In the genomic region with DNA sequence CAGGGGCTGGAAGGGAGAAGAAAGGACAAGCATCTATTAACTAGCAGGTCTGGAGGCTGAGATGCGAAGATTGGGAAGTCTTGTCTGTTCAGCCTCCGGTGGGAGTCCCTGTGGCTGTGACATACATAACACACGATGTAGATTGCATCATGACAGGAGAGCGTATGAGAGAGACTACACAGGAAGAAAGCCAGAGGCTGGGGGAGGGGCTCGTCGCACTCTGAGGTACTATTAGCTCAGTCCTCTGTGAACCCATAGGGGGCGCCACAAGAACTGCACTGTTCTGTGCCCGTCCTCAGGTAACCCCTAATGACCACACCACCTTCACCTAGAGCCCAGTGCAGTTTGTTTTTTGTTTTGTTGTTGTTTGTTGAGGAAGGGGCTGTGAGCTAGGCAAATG, we compare ENCODE assay signal across 11 mouse cellular contexts.
DNase-seq lines count a peak whose midpoint lies in the region; ATAC-seq and TF ChIP-seq lines count a peak whose summit lies in the region.
"Had no signal": no experiment of that assay in that cellular context is flagged by ENCODE, and none has a peak within 500 bp of the region (broad histone marks: within the 10 kb centered on the region; RNA-seq: fewer than 3 reads in every experiment).

No protein-coding gene starts in this region.

- no peak overlapping the region for H3K27ac ChIP-seq in forebrain, postnatal 0 days (ENCODE audit: low read depth, low read length)
- H3K27ac ChIP-seq in forebrain, embryonic 13.5 days: no peak overlapping the region
- no peak overlapping the region for H3K27ac ChIP-seq in liver, embryonic 12.5 days
- H3K27ac ChIP-seq in hindbrain, embryonic 10.5 days: no peak overlapping the region
- no peak overlapping the region for H3K27ac ChIP-seq in forebrain, embryonic 11.5 days (ENCODE audit: low read depth, low read length)
- H3K27ac ChIP-seq: forebrain, embryonic 10.5 days; intestine, embryonic 15.5 days had no signal

- H3K4me2 ChIP-seq in forebrain, postnatal 0 days (ENCODE audit: low read depth): no peak overlapping the region
- H3K4me2 ChIP-seq in forebrain, embryonic 13.5 days: no peak overlapping the region
- H3K4me2 ChIP-seq in liver, embryonic 12.5 days: no peak overlapping the region
- no peak overlapping the region for H3K4me2 ChIP-seq in forebrain, embryonic 11.5 days (ENCODE audit: low read depth, low read length, severe bottlenecking)
- H3K4me2 ChIP-seq: intestine, embryonic 15.5 days had no signal

- DNase-seq in forebrain, postnatal 0 days: no peak
- peak; percentile 16 for DNase-seq in retina, embryonic 14.5 days (ENCODE audit: low spot score)
- DNase-seq in retina, postnatal 1 day: no peak
- DNase-seq in thymus, postnatal 4 days: peak; percentile 89
- DNase-seq in hindbrain, embryonic 10.5 days (ENCODE audit: low spot score): no peak
- no peak for DNase-seq in forebrain, embryonic 11.5 days (ENCODE audit: low spot score)

- no peak for ATAC-seq in forebrain, postnatal 0 days
- ATAC-seq in forebrain, embryonic 13.5 days: no peak
- ATAC-seq in liver, embryonic 12.5 days: 0 out of 2 replicates have a peak, but pooled peaks have one; percentile 18
- no peak for ATAC-seq in forebrain, embryonic 11.5 days (replicated peaks; ENCODE audit: low FRiP score)
- ATAC-seq: intestine, embryonic 15.5 days had no signal

- H3K4me3 ChIP-seq in forebrain, postnatal 0 days (ENCODE audit: low read depth, low read length): no peak overlapping the region
- H3K4me3 ChIP-seq in forebrain, embryonic 13.5 days: no peak overlapping the region
- no peak overlapping the region for H3K4me3 ChIP-seq in liver, embryonic 12.5 days
- H3K4me3 ChIP-seq in hindbrain, embryonic 10.5 days: no peak overlapping the region
- H3K4me3 ChIP-seq in forebrain, embryonic 11.5 days (ENCODE audit: low read depth, low read length): no peak overlapping the region
- H3K4me3 ChIP-seq: forebrain, embryonic 10.5 days; intestine, embryonic 15.5 days; limb, embryonic 13.5 days had no signal

- WGBS in forebrain, postnatal 0 days: 69% methylated on average over 8 of the region's 8 CpGs
- 68% methylated on average over 8 of the region's 8 CpGs for WGBS in forebrain, embryonic 13.5 days
- WGBS in liver, embryonic 12.5 days (ENCODE audit: insufficient replicate concordance): 38% methylated on average over 8 of the region's 8 CpGs
- WGBS in hindbrain, embryonic 10.5 days: 74% methylated on average over 8 of the region's 8 CpGs
- 73% methylated on average over 8 of the region's 8 CpGs for WGBS in forebrain, embryonic 11.5 days

- H3K36me3 ChIP-seq in forebrain, postnatal 0 days (ENCODE audit: insufficient read depth): no peaks in the 10 kb centered on the region
- no peaks in the 10 kb centered on the region for H3K36me3 ChIP-seq in forebrain, embryonic 13.5 days (ENCODE audit: poor library complexity, severe bottlenecking)
- H3K36me3 ChIP-seq in liver, embryonic 12.5 days: no peaks in the 10 kb centered on the region
- H3K36me3 ChIP-seq in hindbrain, embryonic 10.5 days: no peaks in the 10 kb centered on the region
- no peaks in the 10 kb centered on the region for H3K36me3 ChIP-seq in forebrain, embryonic 11.5 days (ENCODE audit: control insufficient read depth, insufficient read depth, low read length)
- H3K36me3 ChIP-seq: forebrain, embryonic 10.5 days; intestine, embryonic 15.5 days; limb, embryonic 13.5 days had no signal

- H3K9ac ChIP-seq in forebrain, postnatal 0 days: no peak overlapping the region
- H3K9ac ChIP-seq in forebrain, embryonic 13.5 days: no peak overlapping the region
- no peak overlapping the region for H3K9ac ChIP-seq in liver, embryonic 12.5 days
- H3K9ac ChIP-seq in forebrain, embryonic 11.5 days (ENCODE audit: low read length): no peak overlapping the region
- H3K9ac ChIP-seq: intestine, embryonic 15.5 days; limb, embryonic 13.5 days had no signal

- TF ChIP-seq CTCF in forebrain, postnatal 0 days (IDR thresholded peaks at IDR 0.05; ENCODE audit: low read depth): 0 out of 2 replicates have a peak, but pooled peaks have one; percentile 11

- H3K4me1 ChIP-seq in forebrain, postnatal 0 days (ENCODE audit: insufficient read depth): no peaks in the 10 kb centered on the region
- H3K4me1 ChIP-seq in forebrain, embryonic 13.5 days: peaks cover 3% of the 10 kb centered on the region
- no peaks in the 10 kb centered on the region for H3K4me1 ChIP-seq in liver, embryonic 12.5 days
- H3K4me1 ChIP-seq in hindbrain, embryonic 10.5 days (replicated peaks): peaks cover 9% of the 10 kb centered on the region; the same call in 1 of the 2 replicates
- 0 out of 2 replicates have a peak, but pooled peaks cover 2% of the 10 kb centered on the region for H3K4me1 ChIP-seq in forebrain, embryonic 11.5 days (replicated peaks; ENCODE audit: control insufficient read depth, insufficient read depth, low read length)
- H3K4me1 ChIP-seq: intestine, embryonic 15.5 days had no signal

- H3K9me3 ChIP-seq in forebrain, postnatal 0 days (ENCODE audit: low read length): no peaks in the 10 kb centered on the region
- no peaks in the 10 kb centered on the region for H3K9me3 ChIP-seq in forebrain, embryonic 13.5 days (replicated peaks)
- H3K9me3 ChIP-seq in liver, embryonic 12.5 days (replicated peaks): no peaks in the 10 kb centered on the region
- H3K9me3 ChIP-seq in hindbrain, embryonic 10.5 days: no peaks in the 10 kb centered on the region
- H3K9me3 ChIP-seq in forebrain, embryonic 11.5 days (ENCODE audit: control insufficient read depth, low read length): no peaks in the 10 kb centered on the region
- H3K9me3 ChIP-seq: forebrain, embryonic 10.5 days; intestine, embryonic 15.5 days; limb, embryonic 13.5 days had no signal

- no peaks in the 10 kb centered on the region for H3K27me3 ChIP-seq in forebrain, postnatal 0 days (ENCODE audit: insufficient read depth, low read length)
- no peaks in the 10 kb centered on the region for H3K27me3 ChIP-seq in forebrain, embryonic 13.5 days
- no peaks in the 10 kb centered on the region for H3K27me3 ChIP-seq in liver, embryonic 12.5 days (replicated peaks)
- no peaks in the 10 kb centered on the region for H3K27me3 ChIP-seq in hindbrain, embryonic 10.5 days (ENCODE audit: insufficient read depth, poor library complexity, severe bottlenecking)
- no peaks in the 10 kb centered on the region for H3K27me3 ChIP-seq in forebrain, embryonic 11.5 days (ENCODE audit: control insufficient read depth, insufficient read depth, low read length)
- H3K27me3 ChIP-seq: intestine, embryonic 15.5 days; limb, embryonic 13.5 days had no signal

Comparison
In these comparisons a context has a peak if more than half of its experiments do, and no peak if none do; other contexts are left out.
1. DNase-seq: peak in retina, embryonic 14.5 days (single experiment) and thymus, postnatal 4 days (single experiment); none in forebrain, postnatal 0 days (single experiment), retina, postnatal 1 day (single experiment), hindbrain, embryonic 10.5 days (single experiment) and forebrain, embryonic 11.5 days (single experiment).